Mouse (Mus musculus) liver, embryonic 14.5 days (tissue): ENCODE data around the gene Cdkn2aipnl.

Experiments
- CTCF ChIP-seq: IDR thresholded peaks from 2 replicates; pipeline ENCODE4 v1.5.1; 2016; ENCODE audit warnings: antibody characterized with exemption, low read depth, control low read depth
- EP300 ChIP-seq: IDR thresholded peaks from 2 replicates; pipeline ENCODE4 v1.6.1; 2016; ENCODE audit warnings: antibody characterized with exemption, low read depth

DNA sequence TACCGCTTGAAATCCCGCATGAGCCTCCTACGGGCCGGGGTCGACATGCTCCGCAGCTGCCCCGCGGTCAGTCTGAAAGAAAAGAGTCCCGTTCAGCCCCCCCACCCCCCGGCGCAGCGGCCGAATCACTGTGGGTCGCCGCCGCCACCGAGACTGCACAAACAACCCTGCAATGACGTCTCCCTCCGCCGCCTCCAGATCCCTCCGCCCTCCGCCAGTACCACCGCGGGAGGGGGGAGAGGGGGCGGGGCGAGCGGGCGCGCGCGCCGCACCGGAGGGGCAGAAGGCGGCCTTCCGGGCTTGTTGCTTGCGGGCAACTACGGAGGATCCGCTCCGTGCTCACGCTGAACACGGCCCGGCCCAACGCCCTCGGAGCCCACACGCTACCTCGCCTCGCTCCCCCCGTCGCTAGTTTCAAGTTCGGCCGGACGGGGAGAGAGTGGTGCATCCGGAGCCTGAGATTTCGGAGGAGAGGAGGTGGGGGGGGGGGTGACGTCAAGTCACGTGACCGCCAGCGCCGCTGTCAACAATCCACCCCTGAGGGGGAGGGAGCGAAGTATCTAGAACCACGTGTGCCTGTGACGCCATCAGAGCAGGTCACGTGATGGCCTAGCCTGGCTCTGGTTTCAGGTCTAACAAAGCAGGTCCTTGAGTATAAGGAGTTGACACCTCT, 33.0 kb downstream of the Cdkn2aipnl start, which contains the start of gene Ube2b:
- no peak for TF ChIP-seq CTCF
- TF ChIP-seq EP300: peak; percentile 55; the same call in 1 of the 2 replicates
